Mouse (Mus musculus) bone marrow macrophage, adult 2 months (primary cell): ENCODE results near the gene Hpn.

ENCODE experiments used
- CTCF ChIP-seq: IDR thresholded peaks from 2 replicates; pipeline ENCODE4 v1.5.1; 2012; ENCODE audit warnings: low read depth, mild to moderate bottlenecking, low read length, moderate library complexity
- POLR2A ChIP-seq: IDR thresholded peaks from 2 replicates; pipeline ENCODE4 v1.6.1; 2012; ENCODE audit warnings: mild to moderate bottlenecking, low read depth, low read length, borderline replicate concordance

- no peak for TF ChIP-seq POLR2A
- TF ChIP-seq CTCF, result no peak
Observed at GRCm38 (mm10) chr7:31161831-31162230, 46.7 kb upstream of the Hpn start.
